Mouse (Mus musculus) right cerebral cortex, postnatal 4 days (tissue): ENCODE results near the gene Olfr922.

Experiments
- DNase-seq: peaks from one replicate; pipeline ENCODE4 v3.0.0-alpha.2; 2022

Gene Olfr922

DNA sequence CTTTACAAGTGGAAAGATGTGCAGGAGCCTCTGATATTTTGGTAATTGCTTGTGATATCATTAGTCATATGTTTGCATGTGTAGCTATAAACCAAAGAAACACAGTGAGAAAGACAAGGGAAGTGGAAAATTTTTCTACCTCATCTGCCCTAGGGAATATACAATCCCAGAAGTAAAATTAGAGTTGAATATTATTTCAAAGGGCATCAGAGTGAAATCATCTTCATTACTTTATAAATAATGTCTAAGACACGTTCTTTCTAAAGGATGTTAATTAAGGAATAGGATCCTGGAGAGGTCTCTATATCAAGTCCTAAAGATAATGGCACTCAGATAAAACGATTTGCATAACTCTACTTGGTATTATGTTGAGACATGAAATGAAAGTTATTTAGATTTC lies at the start of gene Olfr922:
Gene Olfr922, plus strand, starts transcription at position 301 of the 400 bp plus-strand sequence.
- no peak for DNase-seq

GRCm38 (mm10) chr9:38772768-38773167 lies 41.6 kb upstream of the Olfr922 start, which contains the start of gene Olfr921:
Olfr921 (plus strand) TSS chr9:38773068.
- DNase-seq: no peak

- no peak for DNase-seq
These were observed 21.7 kb upstream of the Olfr922 start for GRCm38 (mm10) chr9:38792689-38793088.

DNA sequence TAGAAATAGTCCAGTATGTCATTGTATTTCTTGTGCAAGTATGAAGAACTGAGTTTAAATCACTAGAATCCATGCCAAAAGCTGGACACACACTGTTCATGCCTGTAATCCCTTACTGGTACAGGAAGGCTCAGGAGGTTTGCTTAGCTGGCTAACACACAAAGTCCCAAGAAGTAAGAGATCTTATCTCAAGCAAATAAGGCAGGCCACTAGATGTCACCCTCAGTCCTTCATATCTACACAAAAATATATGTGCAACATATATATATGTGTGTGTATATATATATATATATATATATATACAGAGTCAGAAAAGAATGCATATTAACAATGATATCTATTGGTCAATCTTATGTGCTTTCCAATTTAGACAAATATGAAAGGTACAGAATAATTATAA lies 8.7 kb upstream of the Olfr922 start:
- DNase-seq: peak; percentile 8

DNA sequence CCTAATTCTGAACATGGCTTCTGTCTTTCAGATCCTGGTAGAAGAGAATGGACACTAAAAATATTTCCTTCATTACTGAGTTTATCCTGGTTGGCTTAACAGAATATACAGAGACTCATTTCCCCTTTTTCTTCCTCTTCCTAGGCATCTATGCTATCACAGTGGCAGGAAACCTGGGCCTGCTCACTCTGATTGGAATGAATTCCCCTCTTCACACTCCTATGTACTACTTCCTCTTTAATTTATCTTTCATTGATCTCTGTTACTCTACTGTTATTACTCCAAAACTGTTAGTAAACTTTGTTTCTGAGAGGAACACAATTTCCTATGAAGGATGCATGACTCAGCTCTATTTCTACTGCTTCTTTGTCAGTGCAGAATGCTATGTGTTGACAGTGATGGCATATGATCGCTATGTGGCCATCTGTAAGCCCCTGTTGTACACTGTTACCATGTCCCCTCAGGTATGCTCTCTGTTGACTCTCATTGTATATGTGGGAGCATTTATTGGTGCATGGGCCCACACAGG lies 1.1 kb downstream of the Olfr922 start:
- DNase-seq: no peak

DNA sequence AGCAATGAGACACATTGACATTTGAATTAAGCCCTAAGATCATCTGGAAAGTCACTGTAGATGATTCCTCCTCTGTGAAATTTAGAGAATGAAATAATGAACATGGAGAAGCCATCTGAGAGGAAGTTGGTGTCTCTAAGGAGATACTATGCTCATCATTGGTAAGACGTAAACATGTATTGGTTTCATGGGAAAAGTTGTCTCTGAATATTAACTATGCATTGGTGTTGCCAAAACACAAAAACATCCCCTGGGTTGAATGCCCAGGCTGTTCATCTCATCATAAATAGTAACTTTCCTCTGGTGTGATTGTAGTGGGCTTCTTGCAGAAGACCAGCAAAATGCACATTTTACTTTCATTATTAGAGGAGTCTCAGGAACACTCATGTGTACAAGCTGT lies 11.8 kb downstream of the Olfr922 start, which contains the start of gene Olfr923:
Gene Olfr923, plus strand, starts transcription at position 301 of the 400 bp plus-strand sequence.
- DNase-seq: no peak

- no peak for DNase-seq
These were observed 18.6 kb downstream of the Olfr922 start for GRCm38 (mm10) chr9:38833027-38833426.

DNA sequence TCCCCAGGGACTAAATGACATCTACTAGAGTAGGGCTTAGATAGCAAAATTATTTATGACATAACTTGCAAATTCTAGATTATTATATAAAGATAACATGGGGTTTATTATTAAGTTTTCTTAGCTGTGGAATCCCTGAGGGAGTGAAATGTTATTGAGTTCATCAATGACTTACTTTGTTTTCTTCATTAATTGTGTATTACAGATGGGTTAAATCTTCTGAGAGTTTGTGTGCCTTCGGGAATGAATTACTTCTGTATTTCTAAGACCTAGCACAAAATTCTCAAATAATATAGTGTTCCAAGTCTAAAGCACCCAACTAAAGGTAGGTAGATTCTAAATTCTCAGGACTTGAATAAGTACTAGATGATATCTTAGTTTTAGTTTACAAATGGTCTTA lies 29.7 kb downstream of the Olfr922 start, which contains the start of gene Olfr924:
Gene Olfr924, plus strand, starts transcription at position 301 of the 400 bp plus-strand sequence.
- no peak for DNase-seq

- DNase-seq: no peak
These were observed 40.3 kb downstream of the Olfr922 start, which contains the start of gene Olfr26 for GRCm38 (mm10) chr9:38854760-38855159. Olfr26 (plus strand) TSS chr9:38855060.
